Mouse (Mus musculus): Measurements from ENCODE around the gene Ifrd1.

GRCm38 (mm10) chr12:40274931-40275330 is 26.6 kb upstream of the Ifrd1 start:
- TF ChIP-seq POLR2A (IDR thresholded peaks at IDR 0.05; ENCODE audit: insufficient read length, low read depth) (no peak), POLR2AphosphoS2 (IDR thresholded peaks at IDR 0.05; ENCODE audit: insufficient read length, low read depth) (no peak), CEBPB (IDR thresholded peaks at IDR 0.05; ENCODE audit: insufficient read depth, poor library complexity, severe bottlenecking) (no peak), USF1 (IDR thresholded peaks at IDR 0.05; ENCODE audit: low read depth) (no peak), TCF12 (IDR thresholded peaks at IDR 0.05; ENCODE audit: insufficient read depth, poor library complexity, severe bottlenecking) (no peak), REST (IDR thresholded peaks at IDR 0.05; ENCODE audit: insufficient read depth, insufficient read length) (no peak), E2F4 (IDR thresholded peaks at IDR 0.05; ENCODE audit: insufficient read depth) (no peak), MAX (IDR thresholded peaks at IDR 0.05; ENCODE audit: low read depth) (no peak), MYOG (IDR thresholded peaks at IDR 0.05; ENCODE audit: control insufficient read depth in 1 of 3, insufficient read depth in 1 of 3, insufficient read length in 2 of 3, low read depth in 2 of 3) (no peak), TCF3 (IDR thresholded peaks at IDR 0.05; ENCODE audit: insufficient read length, low read depth) (no peak), MYOD1 (IDR thresholded peaks at IDR 0.05; ENCODE audit: control insufficient read depth in 1 of 3, insufficient read length in 2 of 3, low read depth in 2 of 3) (no peak)
